Mouse (Mus musculus): Measurements from ENCODE around the gene Zfp518a. TPM values are rescaled to one million over a fixed set of nuclear protein-coding genes. Genes with fewer than 3 reads are reported as not detected.

The Zfp518a gene
- total RNA-seq, 2 experiments from 2014 or later = 11.3 to 13.8 TPM

- no peak for DNase-seq
Measured at GRCm38 (mm10) chr19:40964936-40965850, 70.7 kb downstream of the Zfp518a start.

Small RNAs within 50 kb of the gene (microRNA-seq; reads per million reads assigned to microRNA genes)
- not detected for gene Mir8092

Other genes with a start within 250 kb of the Zfp518a start
- not detected for gene Cc2d2b, start 146.0 kb upstream of the Zfp518a start, total RNA-seq (2021)
- gene Ccnj, start 63.4 kb upstream of the Zfp518a start, total RNA-seq (2021) = 1 to 10 TPM; 6.6 to 6.8 TPM
- gene Blnk, start 99.8 kb downstream of the Zfp518a start, total RNA-seq (2021) = 1 to 10 TPM in 1 of 2 experiments, under 1 TPM in 1; 0.59 to 1.5 TPM
- gene Dntt, start 134.6 kb downstream of the Zfp518a start, total RNA-seq (2021) = not detected
- not detected for gene Opalin, start 182.4 kb downstream of the Zfp518a start, total RNA-seq (2021)